Mouse (Mus musculus): ENCODE results near the gene Chtf18. TPM values are rescaled to one million over a fixed set of nuclear protein-coding genes. Genes with fewer than 3 reads are reported as not detected.

The Chtf18 gene
- polyA plus RNA-seq, 1 experiment from 2014 or later, result 3.4 TPM

- H3K4me2 ChIP-seq (replicated peaks), result peak overlapping the region; percentile 72
- no peak for ATAC-seq (ENCODE audit: low FRiP score)
- no peak for DNase-seq (ENCODE audit: low spot score)
- H3K27me3 ChIP-seq (ENCODE audit: control insufficient read depth, insufficient read depth, low read length), result peaks cover 18% of the 10 kb centered on the region
- no peaks in the 10 kb centered on the region for H3K9me3 ChIP-seq (ENCODE audit: control insufficient read depth, low read length)
- H3K4me1 ChIP-seq (replicated peaks; ENCODE audit: control insufficient read depth, insufficient read depth, low read length), result 0 out of 2 replicates have a peak, but pooled peaks cover 7% of the 10 kb centered on the region
- H3K9ac ChIP-seq, result peak overlapping the region; percentile 54
- 8% methylated on average over 6 of the region's 6 CpGs for WGBS
- H3K36me3 ChIP-seq (replicated peaks; ENCODE audit: control insufficient read depth, insufficient read depth), result no peaks in the 10 kb centered on the region
- peak overlapping the region; percentile 35 for H3K4me3 ChIP-seq (replicated peaks; ENCODE audit: low read length)
- H3K27ac ChIP-seq, result no peak overlapping the region
Observed at GRCm38 (mm10) chr17:25717691-25718090, 9.5 kb downstream of the Chtf18 start.

GRCm38 (mm10) chr17:25716711-25717637 lies 10.2 kb downstream of the Chtf18 start, which contains the start of gene Gng13:
TSS of gene Gng13 (plus strand) at chr17:25717171.
- H3K27me3 ChIP-seq (ENCODE audit: control insufficient read depth, insufficient read depth, low read length), result peaks cover 18% of the 10 kb centered on the region
- 2% methylated on average over 45 of the region's 45 CpGs for WGBS
- peak within 1 kb of the TSS; percentile 35 for H3K4me3 ChIP-seq (replicated peaks; ENCODE audit: low read length)
- H3K4me1 ChIP-seq (replicated peaks; ENCODE audit: control insufficient read depth, insufficient read depth, low read length), result 0 out of 2 replicates have a peak, but pooled peaks cover 7% of the 10 kb centered on the region
- H3K27ac ChIP-seq, result no peak within 1 kb of the TSS
- H3K9me3 ChIP-seq (ENCODE audit: control insufficient read depth, low read length), result no peaks in the 10 kb centered on the region
- no peak for DNase-seq (ENCODE audit: low spot score)
- H3K4me2 ChIP-seq (replicated peaks), result peak within 1 kb of the TSS; percentile 72
- peak within 1 kb of the TSS; percentile 54 for H3K9ac ChIP-seq
- ATAC-seq (ENCODE audit: low FRiP score), result no peak
- H3K36me3 ChIP-seq (replicated peaks; ENCODE audit: control insufficient read depth, insufficient read depth), result no peaks in the 10 kb centered on the region

- H3K4me3 ChIP-seq (replicated peaks; ENCODE audit: low read length), result no peak overlapping the region
- no peak for ATAC-seq (ENCODE audit: low FRiP score)
- no peak overlapping the region for H3K4me2 ChIP-seq (replicated peaks)
- H3K27ac ChIP-seq, result no peak overlapping the region
- DNase-seq (ENCODE audit: low spot score), result no peak
- H3K4me1 ChIP-seq (replicated peaks; ENCODE audit: control insufficient read depth, insufficient read depth, low read length), result 0 out of 2 replicates have a peak, but pooled peaks cover 7% of the 10 kb centered on the region
- WGBS, result 5% methylated on average over 6 of the region's 6 CpGs
- no peaks in the 10 kb centered on the region for H3K36me3 ChIP-seq (replicated peaks; ENCODE audit: control insufficient read depth, insufficient read depth)
- no peaks in the 10 kb centered on the region for H3K9me3 ChIP-seq (ENCODE audit: control insufficient read depth, low read length)
- peaks cover 18% of the 10 kb centered on the region for H3K27me3 ChIP-seq (ENCODE audit: control insufficient read depth, insufficient read depth, low read length)
- no peak overlapping the region for H3K9ac ChIP-seq
Observed at GRCm38 (mm10) chr17:25716130-25716529, 11.1 kb downstream of the Chtf18 start.

- no peak overlapping the region for H3K4me3 ChIP-seq (replicated peaks; ENCODE audit: low read length)
- ATAC-seq (ENCODE audit: low FRiP score), result no peak
- 63% methylated on average over 3 of the region's 3 CpGs for WGBS
- no peak overlapping the region for H3K9ac ChIP-seq
- no peaks in the 10 kb centered on the region for H3K36me3 ChIP-seq (replicated peaks; ENCODE audit: control insufficient read depth, insufficient read depth)
- H3K4me2 ChIP-seq (replicated peaks), result no peak overlapping the region
- H3K4me1 ChIP-seq (replicated peaks; ENCODE audit: control insufficient read depth, insufficient read depth, low read length), result 0 out of 2 replicates have a peak, but pooled peaks cover 7% of the 10 kb centered on the region
- no peak overlapping the region for H3K27ac ChIP-seq
- H3K9me3 ChIP-seq (ENCODE audit: control insufficient read depth, low read length), result no peaks in the 10 kb centered on the region
- no peak for DNase-seq (ENCODE audit: low spot score)
- peaks cover 18% of the 10 kb centered on the region for H3K27me3 ChIP-seq (ENCODE audit: control insufficient read depth, insufficient read depth, low read length)
Observed at GRCm38 (mm10) chr17:25715627-25716026, 11.6 kb downstream of the Chtf18 start.

- WGBS, result 88% methylated on average over 4 of the region's 4 CpGs
- Histone ChIP-seq H3K27ac (no peak overlapping the region), H3K4me2 (replicated peaks) (no peak overlapping the region), H3K36me3 (replicated peaks; ENCODE audit: control insufficient read depth, insufficient read depth) (no peaks in the 10 kb centered on the region), H3K9ac (no peak overlapping the region), H3K27me3 (ENCODE audit: control insufficient read depth, insufficient read depth, low read length) (no peaks in the 10 kb centered on the region; the same call in 1 of the 2 replicates), H3K4me3 (replicated peaks; ENCODE audit: low read length) (no peak overlapping the region), H3K4me1 (replicated peaks; ENCODE audit: control insufficient read depth, insufficient read depth, low read length) (no peaks in the 10 kb centered on the region), H3K9me3 (ENCODE audit: control insufficient read depth, low read length) (no peaks in the 10 kb centered on the region)
- DNase-seq (ENCODE audit: low spot score), result no peak
- ATAC-seq (ENCODE audit: low FRiP score), result no peak
Observed at GRCm38 (mm10) chr17:25711136-25711535, 16.1 kb downstream of the Chtf18 start.

GRCm38 (mm10) chr17:25709994-25710393 lies 17.2 kb downstream of the Chtf18 start:
- no peak overlapping the region for H3K4me2 ChIP-seq (replicated peaks)
- H3K9ac ChIP-seq, result no peak overlapping the region
- no peaks in the 10 kb centered on the region for H3K27me3 ChIP-seq (ENCODE audit: control insufficient read depth, insufficient read depth, low read length)
- H3K9me3 ChIP-seq (ENCODE audit: control insufficient read depth, low read length), result no peaks in the 10 kb centered on the region
- H3K27ac ChIP-seq, result no peak overlapping the region
- DNase-seq (ENCODE audit: low spot score), result no peak
- ATAC-seq (ENCODE audit: low FRiP score), result no peak
- H3K4me1 ChIP-seq (replicated peaks; ENCODE audit: control insufficient read depth, insufficient read depth, low read length), result no peaks in the 10 kb centered on the region
- H3K36me3 ChIP-seq (replicated peaks; ENCODE audit: control insufficient read depth, insufficient read depth), result no peaks in the 10 kb centered on the region
- H3K4me3 ChIP-seq (replicated peaks; ENCODE audit: low read length), result no peak overlapping the region
- WGBS, result 95% methylated on average over 2 of the region's 2 CpGs

- Histone ChIP-seq H3K27me3 (ENCODE audit: control insufficient read depth, insufficient read depth, low read length) (0 out of 2 replicates have a peak, but pooled peaks cover 5% of the 10 kb centered on the region), H3K4me3 (replicated peaks; ENCODE audit: low read length) (no peak overlapping the region), H3K4me1 (replicated peaks; ENCODE audit: control insufficient read depth, insufficient read depth, low read length) (no peaks in the 10 kb centered on the region), H3K9me3 (ENCODE audit: control insufficient read depth, low read length) (no peaks in the 10 kb centered on the region), H3K4me2 (replicated peaks) (no peak overlapping the region), H3K27ac (no peak overlapping the region), H3K36me3 (replicated peaks; ENCODE audit: control insufficient read depth, insufficient read depth) (no peaks in the 10 kb centered on the region), H3K9ac (no peak overlapping the region)
- no peak for DNase-seq (ENCODE audit: low spot score)
- no peak for ATAC-seq (ENCODE audit: low FRiP score)
- WGBS, result 59% methylated on average over 9 of the region's 9 CpGs
Observed at GRCm38 (mm10) chr17:25700863-25701496, 26.2 kb downstream of the Chtf18 start.

GRCm38 (mm10) chr17:25698446-25698845 lies 28.8 kb downstream of the Chtf18 start:
- Histone ChIP-seq H3K27ac (no peak overlapping the region), H3K36me3 (replicated peaks; ENCODE audit: control insufficient read depth, insufficient read depth) (no peaks in the 10 kb centered on the region), H3K4me2 (replicated peaks) (no peak overlapping the region), H3K4me1 (replicated peaks; ENCODE audit: control insufficient read depth, insufficient read depth, low read length) (no peaks in the 10 kb centered on the region), H3K27me3 (ENCODE audit: control insufficient read depth, insufficient read depth, low read length) (0 out of 2 replicates have a peak, but pooled peaks cover 5% of the 10 kb centered on the region), H3K4me3 (replicated peaks; ENCODE audit: low read length) (no peak overlapping the region), H3K9me3 (ENCODE audit: control insufficient read depth, low read length) (no peaks in the 10 kb centered on the region), H3K9ac (no peak overlapping the region)
- DNase-seq (ENCODE audit: low spot score) (peak; percentile 92), ATAC-seq (ENCODE audit: low FRiP score) (no peak)
- WGBS, result 9% methylated on average over 7 of the region's 7 CpGs

- DNase-seq (ENCODE audit: low spot score), result no peak
- Histone ChIP-seq H3K36me3 (replicated peaks; ENCODE audit: control insufficient read depth, insufficient read depth) (no peaks in the 10 kb centered on the region), H3K27me3 (ENCODE audit: control insufficient read depth, insufficient read depth, low read length) (0 out of 2 replicates have a peak, but pooled peaks cover 5% of the 10 kb centered on the region), H3K27ac (no peak overlapping the region), H3K4me3 (replicated peaks; ENCODE audit: low read length) (no peak overlapping the region), H3K4me1 (replicated peaks; ENCODE audit: control insufficient read depth, insufficient read depth, low read length) (no peaks in the 10 kb centered on the region), H3K4me2 (replicated peaks) (no peak overlapping the region), H3K9me3 (ENCODE audit: control insufficient read depth, low read length) (no peaks in the 10 kb centered on the region), H3K9ac (no peak overlapping the region)
- 48% methylated on average over 1 of the region's 1 CpGs for WGBS
- no peak for ATAC-seq (ENCODE audit: low FRiP score)
Observed at GRCm38 (mm10) chr17:25696263-25696662, 31.0 kb downstream of the Chtf18 start.
